Mouse (Mus musculus) limb, embryonic 10.5 days (tissue): ENCODE data around the gene Syngr3. TPM values are rescaled to one million over a fixed set of nuclear protein-coding genes. Genes with fewer than 3 reads are reported as not detected.

ENCODE experiments used
- DNase-seq: peaks from one replicate; pipeline ENCODE4 v3.0.0-alpha.2; 2017; ENCODE audit warnings: low spot score
- H3K27ac ChIP-seq: fragments of 300-500 bp; sonication (generic); 2 replicates; pipeline ENCODE4 v1.5.1; 2016; ENCODE audit warnings: mild to moderate bottlenecking
- H3K27me3 ChIP-seq: fragments of 300-500 bp; sonication (generic); 2 replicates; pipeline ENCODE4 v1.6.1; 2016; ENCODE audit warnings: low read depth, mild to moderate bottlenecking; ENCODE audit not compliant: poor library complexity, severe bottlenecking
- H3K36me3 ChIP-seq: fragments of 300-500 bp; sonication (generic); 2 replicates; pipeline ENCODE4 v1.6.1; 2016; ENCODE audit warnings: mild to moderate bottlenecking, moderate library complexity
- H3K4me1 ChIP-seq: fragments of 300-500 bp; sonication (generic); 2 replicates; pipeline ENCODE4 v1.6.1; 2016
- H3K4me3 ChIP-seq: fragments of 300-500 bp; sonication (generic); 2 replicates; pipeline ENCODE4 v1.5.1; 2016; ENCODE audit warnings: mild to moderate bottlenecking, moderate library complexity
- H3K9me3 ChIP-seq: fragments of 300-500 bp; sonication (generic); replicated peaks from 2 replicates; pipeline ENCODE4 v1.6.1; 2016; ENCODE audit warnings: mild to moderate bottlenecking
- WGBS: fragments of 180-500 bp; shearing (Covaris S2); methylation state at CpG from one replicate; pipeline ENCODE4 v1.1.7; 2016; 5-methylcytosine and 5-hydroxymethylcytosine counted together
- polyA plus RNA-seq: library from polyadenylated mRNA; unstranded; fragments of >200 nt; fragmentation: Nextera tagmentation; extraction: Ambion mirVana; gene quantifications from 2 replicates; pipeline ENCODE4 v1.2.1, GENCODE M21; 2016

Syngr3 gene
- polyA plus RNA-seq, 1 experiment from 2014 or later: 7.0 TPM

GRCm38 (mm10) chr17:24644875-24645721 is 44.7 kb downstream of the Syngr3 start:
- Histone ChIP-seq H3K4me3 (no peak overlapping the region), H3K4me1 (peaks cover 77% of the 10 kb centered on the region), H3K9me3 (no peaks in the 10 kb centered on the region), H3K27me3 (peaks cover 14% of the 10 kb centered on the region; the same call in 1 of the 2 replicates), H3K27ac (peak overlapping the region; percentile 75), H3K36me3 (peaks cover 51% of the 10 kb centered on the region)
- DNase-seq: no peak
- 89% methylated on average over 9 of the region's 9 CpGs for WGBS

- H3K36me3 ChIP-seq: peaks cover 56% of the 10 kb centered on the region
- H3K27me3 ChIP-seq: peaks cover 14% of the 10 kb centered on the region; the same call in 1 of the 2 replicates
- H3K4me3 ChIP-seq: 0 out of 2 replicates have a peak overlapping the region, but pooled peaks have one; percentile 14
These were observed 45.6 kb downstream of the Syngr3 start for GRCm38 (mm10) chr17:24644030-24644715.

GRCm38 (mm10) chr17:24642791-24643343 is 46.9 kb downstream of the Syngr3 start:
- Histone ChIP-seq H3K27me3 (peaks cover 4% of the 10 kb centered on the region; the same call in 1 of the 2 replicates), H3K36me3 (peaks cover 68% of the 10 kb centered on the region), H3K4me1 (peaks cover 80% of the 10 kb centered on the region), H3K9me3 (no peaks in the 10 kb centered on the region), H3K27ac (peak overlapping the region; percentile 25), H3K4me3 (no peak overlapping the region)
- DNase-seq: no peak
- 64% methylated on average over 6 of the region's 6 CpGs for WGBS

More at GRCm38 (mm10) chr17:24644030-24644715, 45.6 kb downstream of the Syngr3 start:
- DNase-seq: no peak
- H3K9me3 ChIP-seq: no peaks in the 10 kb centered on the region
- 54% methylated on average over 7 of the region's 7 CpGs for WGBS
- H3K4me1 ChIP-seq: peaks cover 77% of the 10 kb centered on the region
- H3K27ac ChIP-seq: peak overlapping the region; percentile 75

- Histone ChIP-seq H3K27me3 (no peaks in the 10 kb centered on the region), H3K4me3 (peak overlapping the region; percentile 0; the same call in 1 of the 2 replicates), H3K36me3 (peaks cover 69% of the 10 kb centered on the region), H3K9me3 (no peaks in the 10 kb centered on the region), H3K4me1 (peaks cover 80% of the 10 kb centered on the region), H3K27ac (peak overlapping the region; percentile 25; the same call in 1 of the 2 replicates)
- DNase-seq: no peak
- WGBS: 91% methylated on average over 14 of the region's 14 CpGs
These were observed 47.8 kb downstream of the Syngr3 start for GRCm38 (mm10) chr17:24641944-24642343.

GRCm38 (mm10) chr17:24640581-24640980 is 49.2 kb downstream of the Syngr3 start:
- peak overlapping the region; percentile 92 for H3K27ac ChIP-seq
- H3K4me3 ChIP-seq: no peak overlapping the region
- H3K4me1 ChIP-seq: peaks cover 78% of the 10 kb centered on the region
- 95% methylated on average over 15 of the region's 15 CpGs for WGBS
- H3K36me3 ChIP-seq: peaks cover 59% of the 10 kb centered on the region
- H3K9me3 ChIP-seq: no peaks in the 10 kb centered on the region
- no peak for DNase-seq
- H3K27me3 ChIP-seq: no peaks in the 10 kb centered on the region

GRCm38 (mm10) chr17:24640119-24640518 is 49.6 kb downstream of the Syngr3 start:
- 86% methylated on average over 7 of the region's 7 CpGs for WGBS
- Histone ChIP-seq H3K27me3 (no peaks in the 10 kb centered on the region), H3K4me1 (peaks cover 74% of the 10 kb centered on the region), H3K9me3 (no peaks in the 10 kb centered on the region), H3K4me3 (peak overlapping the region; percentile 33), H3K27ac (peak overlapping the region; percentile 92), H3K36me3 (peaks cover 62% of the 10 kb centered on the region)
- DNase-seq: no peak

GRCm38 (mm10) chr17:24639571-24639988 is 50.2 kb downstream of the Syngr3 start:
- peaks cover 68% of the 10 kb centered on the region for H3K4me1 ChIP-seq
- peak overlapping the region; percentile 33 for H3K4me3 ChIP-seq
- H3K36me3 ChIP-seq: peaks cover 60% of the 10 kb centered on the region
- peak; percentile 74 for DNase-seq
- 14% methylated on average over 5 of the region's 5 CpGs for WGBS
- H3K27ac ChIP-seq: peak overlapping the region; percentile 92
- H3K9me3 ChIP-seq: no peaks in the 10 kb centered on the region
- no peaks in the 10 kb centered on the region for H3K27me3 ChIP-seq

- H3K4me1 ChIP-seq: peaks cover 63% of the 10 kb centered on the region
- no peaks in the 10 kb centered on the region for H3K27me3 ChIP-seq
- H3K36me3 ChIP-seq: peaks cover 56% of the 10 kb centered on the region
These were observed 50.9 kb downstream of the Syngr3 start for GRCm38 (mm10) chr17:24638840-24639239.

GRCm38 (mm10) chr17:24638214-24638613 is 51.5 kb downstream of the Syngr3 start:
- H3K4me3 ChIP-seq: no peak overlapping the region
- H3K27ac ChIP-seq: peak overlapping the region; percentile 92
- peaks cover 56% of the 10 kb centered on the region for H3K36me3 ChIP-seq
- 86% methylated on average over 4 of the region's 4 CpGs for WGBS
- H3K4me1 ChIP-seq: peaks cover 63% of the 10 kb centered on the region
- DNase-seq: no peak
- H3K9me3 ChIP-seq: no peaks in the 10 kb centered on the region
- no peaks in the 10 kb centered on the region for H3K27me3 ChIP-seq

More at GRCm38 (mm10) chr17:24638840-24639239, 50.9 kb downstream of the Syngr3 start:
- DNase-seq: no peak
- no peaks in the 10 kb centered on the region for H3K9me3 ChIP-seq
- H3K4me3 ChIP-seq: peak overlapping the region; percentile 33
- WGBS: 69% methylated on average over 9 of the region's 9 CpGs
- peak overlapping the region; percentile 92 for H3K27ac ChIP-seq

GRCm38 (mm10) chr17:24636781-24637481 is 52.8 kb downstream of the Syngr3 start:
- Histone ChIP-seq H3K4me3 (no peak overlapping the region), H3K4me1 (peaks cover 60% of the 10 kb centered on the region), H3K27me3 (no peaks in the 10 kb centered on the region), H3K27ac (peak overlapping the region; percentile 53; the same call in 1 of the 2 replicates), H3K36me3 (peaks cover 45% of the 10 kb centered on the region), H3K9me3 (no peaks in the 10 kb centered on the region)
- peak; percentile 25 for DNase-seq
- WGBS: 73% methylated on average over 5 of the region's 5 CpGs

GRCm38 (mm10) chr17:24635694-24636093 is 54.1 kb downstream of the Syngr3 start:
- Histone ChIP-seq H3K36me3 (peaks cover 38% of the 10 kb centered on the region), H3K4me1 (peaks cover 64% of the 10 kb centered on the region), H3K9me3 (no peaks in the 10 kb centered on the region), H3K27ac (no peak overlapping the region), H3K27me3 (no peaks in the 10 kb centered on the region), H3K4me3 (peak overlapping the region; percentile 13; the same call in 1 of the 2 replicates)
- WGBS: 95% methylated on average over 5 of the region's 5 CpGs
- no peak for DNase-seq
